Mouse (Mus musculus) midbrain, embryonic 10.5 days (tissue): Measurements from ENCODE around the gene Tshz3. TPM values are rescaled to one million over a fixed set of nuclear protein-coding genes. Genes with fewer than 3 reads are reported as not detected.

ENCODE experiments used
- DNase-seq: peaks from one replicate; pipeline ENCODE4 v3.0.0-alpha.2; 2017; ENCODE audit warnings: low spot score
- H3K27ac ChIP-seq: fragments of 300-500 bp; sonication (generic); replicated peaks from 2 replicates; pipeline ENCODE4 v1.5.1; 2016; ENCODE audit warnings: mild to moderate bottlenecking
- H3K27me3 ChIP-seq: fragments of 300-500 bp; sonication (generic); 2 replicates; pipeline ENCODE4 v1.6.1; 2016; ENCODE audit warnings: low read depth, mild to moderate bottlenecking; ENCODE audit not compliant: poor library complexity, severe bottlenecking
- H3K36me3 ChIP-seq: fragments of 300-500 bp; sonication (generic); 2 replicates; pipeline ENCODE4 v1.6.1; 2016; ENCODE audit warnings: mild to moderate bottlenecking, moderate library complexity
- H3K4me1 ChIP-seq: fragments of 300-500 bp; sonication (generic); 2 replicates; pipeline ENCODE4 v1.6.1; 2016
- H3K4me3 ChIP-seq: fragments of 300-500 bp; sonication (generic); 2 replicates; pipeline ENCODE4 v1.5.1; 2016; ENCODE audit warnings: mild to moderate bottlenecking, moderate library complexity
- H3K9me3 ChIP-seq: fragments of 300-500 bp; sonication (generic); replicated peaks from 2 replicates; pipeline ENCODE4 v1.6.1; 2016; ENCODE audit warnings: mild to moderate bottlenecking
- WGBS: fragments of 180-500 bp; shearing (Covaris S2); methylation state at CpG from one replicate; pipeline ENCODE4 v1.1.7; 2016; 5-methylcytosine and 5-hydroxymethylcytosine counted together
- polyA plus RNA-seq: library from polyadenylated mRNA; unstranded; fragments of >200 nt; fragmentation: Nextera tagmentation; extraction: Ambion mirVana; gene quantifications from 2 replicates; pipeline ENCODE4 v1.2.1, GENCODE M21; 2016

The Tshz3 gene
- polyA plus RNA-seq, 1 experiment from 2014 or later: 2.3 TPM

- Histone ChIP-seq H3K27ac (no peak overlapping the region), H3K27me3 (no peaks in the 10 kb centered on the region), H3K36me3 (no peaks in the 10 kb centered on the region), H3K4me3 (no peak overlapping the region), H3K4me1 (peaks cover 1% of the 10 kb centered on the region; the same call in 1 of the 2 replicates), H3K9me3 (no peaks in the 10 kb centered on the region)
- 86% methylated on average over 14 of the region's 14 CpGs for WGBS
- DNase-seq: no peak
Measured at GRCm38 (mm10) chr7:36736303-36737050, 38.6 kb downstream of the Tshz3 start.

GRCm38 (mm10) chr7:36751480-36751879 is 53.6 kb downstream of the Tshz3 start:
- 89% methylated on average over 2 of the region's 2 CpGs for WGBS
- no peaks in the 10 kb centered on the region for H3K9me3 ChIP-seq
- no peak overlapping the region; the same call in 1 of the 2 replicates for H3K27ac ChIP-seq
- no peaks in the 10 kb centered on the region for H3K36me3 ChIP-seq
- H3K27me3 ChIP-seq: no peaks in the 10 kb centered on the region
- no peak for DNase-seq
- H3K4me3 ChIP-seq: no peak overlapping the region
- peaks cover 7% of the 10 kb centered on the region; the same call in 1 of the 2 replicates for H3K4me1 ChIP-seq

GRCm38 (mm10) chr7:36767501-36768092 is 69.7 kb downstream of the Tshz3 start:
- H3K9me3 ChIP-seq: peaks cover 9% of the 10 kb centered on the region; the same call in 1 of the 2 replicates
- 79% methylated on average over 8 of the region's 8 CpGs for WGBS
- H3K4me1 ChIP-seq: no peaks in the 10 kb centered on the region
- no peak for DNase-seq
- no peak overlapping the region for H3K27ac ChIP-seq
- no peak overlapping the region for H3K4me3 ChIP-seq
- peaks cover 30% of the 10 kb centered on the region for H3K36me3 ChIP-seq
- no peaks in the 10 kb centered on the region for H3K27me3 ChIP-seq

GRCm38 (mm10) chr7:36773086-36773485 is 75.2 kb downstream of the Tshz3 start:
- WGBS: 89% methylated on average over 7 of the region's 7 CpGs
- peaks cover 30% of the 10 kb centered on the region for H3K36me3 ChIP-seq

GRCm38 (mm10) chr7:36776956-36777355 is 79.0 kb downstream of the Tshz3 start:
- no peak for DNase-seq
- H3K4me3 ChIP-seq: no peak overlapping the region
- H3K27me3 ChIP-seq: no peaks in the 10 kb centered on the region
- H3K4me1 ChIP-seq: no peaks in the 10 kb centered on the region
- H3K27ac ChIP-seq: no peak overlapping the region
- no peaks in the 10 kb centered on the region for H3K36me3 ChIP-seq
- no peaks in the 10 kb centered on the region for H3K9me3 ChIP-seq
- WGBS: 91% methylated on average over 4 of the region's 4 CpGs

More at GRCm38 (mm10) chr7:36773086-36773485, 75.2 kb downstream of the Tshz3 start:
- H3K4me1 ChIP-seq: no peaks in the 10 kb centered on the region
- peaks cover 9% of the 10 kb centered on the region; the same call in 1 of the 2 replicates for H3K9me3 ChIP-seq
- no peak overlapping the region for H3K27ac ChIP-seq
- no peaks in the 10 kb centered on the region for H3K27me3 ChIP-seq
- DNase-seq: no peak
- H3K4me3 ChIP-seq: no peak overlapping the region

GRCm38 (mm10) chr7:36778456-36778855 is 80.5 kb downstream of the Tshz3 start:
- Histone ChIP-seq H3K9me3 (no peaks in the 10 kb centered on the region), H3K27ac (no peak overlapping the region), H3K4me3 (no peak overlapping the region), H3K36me3 (no peaks in the 10 kb centered on the region), H3K27me3 (no peaks in the 10 kb centered on the region), H3K4me1 (no peaks in the 10 kb centered on the region)
- WGBS: 92% methylated on average over 11 of the region's 11 CpGs
- DNase-seq: no peak

GRCm38 (mm10) chr7:36784243-36784773 is 86.4 kb downstream of the Tshz3 start:
- DNase-seq: no peak
- Histone ChIP-seq H3K27me3 (no peaks in the 10 kb centered on the region), H3K27ac (no peak overlapping the region), H3K9me3 (no peaks in the 10 kb centered on the region), H3K4me3 (no peak overlapping the region), H3K4me1 (no peaks in the 10 kb centered on the region), H3K36me3 (no peaks in the 10 kb centered on the region)
- 63% methylated on average over 4 of the region's 4 CpGs for WGBS

- H3K4me1 ChIP-seq: peaks cover 10% of the 10 kb centered on the region
- no peaks in the 10 kb centered on the region for H3K9me3 ChIP-seq
- no peak for DNase-seq
- WGBS: 87% methylated on average over 10 of the region's 10 CpGs
- no peak overlapping the region for H3K4me3 ChIP-seq
- no peak overlapping the region for H3K27ac ChIP-seq
- no peaks in the 10 kb centered on the region for H3K27me3 ChIP-seq
- no peaks in the 10 kb centered on the region for H3K36me3 ChIP-seq
Measured at GRCm38 (mm10) chr7:36786713-36787421, 88.9 kb downstream of the Tshz3 start.

GRCm38 (mm10) chr7:36796392-36797187 is 98.7 kb downstream of the Tshz3 start:
- 87% methylated on average over 15 of the region's 15 CpGs for WGBS
- Histone ChIP-seq H3K4me1 (no peaks in the 10 kb centered on the region), H3K36me3 (no peaks in the 10 kb centered on the region), H3K27ac (no peak overlapping the region), H3K4me3 (no peak overlapping the region), H3K27me3 (no peaks in the 10 kb centered on the region), H3K9me3 (no peaks in the 10 kb centered on the region)
- DNase-seq: no peak
